Mouse (Mus musculus) cortical plate, adult 2 months (tissue): Measurements from ENCODE around the gene Nr5a1. TPM values are rescaled to one million over a fixed set of nuclear protein-coding genes. Genes with fewer than 3 reads are reported as not detected.

ENCODE experiments used
- H3K27ac ChIP-seq: fragments of 200-500 bp; 2 replicates; pipeline ENCODE4 v1.5.1; 2012; ENCODE audit warnings: low read length, control low read depth, inconsistent platforms; ENCODE audit not compliant: insufficient read depth
- H3K4me1 ChIP-seq: fragments of 200-500 bp; 2 replicates; pipeline ENCODE4 v1.6.1; 2011; ENCODE audit warnings: low read length; ENCODE audit not compliant: control insufficient read depth, insufficient read depth
- H3K4me3 ChIP-seq: fragments of 200-500 bp; 2 replicates; pipeline ENCODE4 v1.5.1; 2011; ENCODE audit warnings: mild to moderate bottlenecking, low read length, control low read depth; ENCODE audit not compliant: insufficient read depth
- CTCF ChIP-seq: fragments of 200-500 bp; IDR thresholded peaks from 2 replicates; pipeline ENCODE4 v1.5.1; 2011; ENCODE audit warnings: mild to moderate bottlenecking, control low read depth, low read length; ENCODE audit not compliant: insufficient read depth; ENCODE audit errors: extremely low read depth
- POLR2A ChIP-seq: fragments of 200-500 bp; IDR thresholded peaks from 2 replicates; pipeline ENCODE4 v1.6.1; 2011; ENCODE audit warnings: mild to moderate bottlenecking, low read length, control low read depth; ENCODE audit not compliant: insufficient read depth; ENCODE audit errors: extremely low read depth
- polyA plus RNA-seq: library from polyadenylated mRNA; depleted of rRNA; stranded (reverse); fragments of >200 nt; gene quantifications from 2 replicates; pipeline ENCODE4 v1.2.3, GENCODE M21; 2012

The Nr5a1 gene
- polyA plus RNA-seq, 1 experiment: 0.06 TPM

GRCm38 (mm10) chr2:38719354-38719753, 5.0 kb upstream of the Nr5a1 start:
- Histone ChIP-seq H3K4me1 (no peaks in the 10 kb centered on the region), H3K27ac (no peak overlapping the region), H3K4me3 (no peak overlapping the region)
- TF ChIP-seq POLR2A: no peak
- no peak for TF ChIP-seq CTCF

GRCm38 (mm10) chr2:38718676-38719075, 4.3 kb upstream of the Nr5a1 start:
- H3K4me3 ChIP-seq: no peak overlapping the region
- no peaks in the 10 kb centered on the region for H3K4me1 ChIP-seq
- no peak for TF ChIP-seq POLR2A
- TF ChIP-seq CTCF: no peak
- no peak overlapping the region for H3K27ac ChIP-seq

GRCm38 (mm10) chr2:38717436-38717835, 3.1 kb upstream of the Nr5a1 start:
- H3K27ac ChIP-seq: no peak overlapping the region
- no peak overlapping the region for H3K4me3 ChIP-seq
- TF ChIP-seq CTCF: no peak
- TF ChIP-seq POLR2A: no peak
- H3K4me1 ChIP-seq: no peaks in the 10 kb centered on the region

DNA sequence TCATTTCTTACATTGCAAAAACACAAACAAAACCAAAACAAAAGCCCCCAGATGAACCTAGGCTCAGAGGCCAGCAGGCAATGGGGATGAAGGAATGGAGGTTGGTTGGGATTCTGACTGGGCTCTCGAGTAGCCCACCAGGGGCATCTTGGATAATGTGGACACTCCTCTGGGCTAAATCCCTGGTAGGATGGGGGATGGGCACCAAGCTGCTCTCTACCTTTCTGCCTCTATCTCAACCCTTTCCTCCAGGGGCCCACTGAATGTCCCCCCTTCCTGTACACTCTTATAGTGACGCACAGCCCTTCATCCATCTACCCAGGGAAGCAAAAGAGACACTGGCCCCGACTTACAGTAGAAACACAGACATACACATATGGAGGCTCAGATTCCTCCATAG, 746 bp downstream of the Nr5a1 start:
- Histone ChIP-seq H3K27ac (no peak overlapping the region), H3K4me1 (no peaks in the 10 kb centered on the region), H3K4me3 (no peak overlapping the region)
- TF ChIP-seq POLR2A: no peak
- no peak for TF ChIP-seq CTCF

- TF ChIP-seq POLR2A: no peak
- TF ChIP-seq CTCF: no peak
- H3K27ac ChIP-seq: no peak overlapping the region
- H3K4me3 ChIP-seq: no peak overlapping the region
- no peaks in the 10 kb centered on the region for H3K4me1 ChIP-seq
Observed at GRCm38 (mm10) chr2:38712769-38713125, 1.6 kb downstream of the Nr5a1 start.

DNA sequence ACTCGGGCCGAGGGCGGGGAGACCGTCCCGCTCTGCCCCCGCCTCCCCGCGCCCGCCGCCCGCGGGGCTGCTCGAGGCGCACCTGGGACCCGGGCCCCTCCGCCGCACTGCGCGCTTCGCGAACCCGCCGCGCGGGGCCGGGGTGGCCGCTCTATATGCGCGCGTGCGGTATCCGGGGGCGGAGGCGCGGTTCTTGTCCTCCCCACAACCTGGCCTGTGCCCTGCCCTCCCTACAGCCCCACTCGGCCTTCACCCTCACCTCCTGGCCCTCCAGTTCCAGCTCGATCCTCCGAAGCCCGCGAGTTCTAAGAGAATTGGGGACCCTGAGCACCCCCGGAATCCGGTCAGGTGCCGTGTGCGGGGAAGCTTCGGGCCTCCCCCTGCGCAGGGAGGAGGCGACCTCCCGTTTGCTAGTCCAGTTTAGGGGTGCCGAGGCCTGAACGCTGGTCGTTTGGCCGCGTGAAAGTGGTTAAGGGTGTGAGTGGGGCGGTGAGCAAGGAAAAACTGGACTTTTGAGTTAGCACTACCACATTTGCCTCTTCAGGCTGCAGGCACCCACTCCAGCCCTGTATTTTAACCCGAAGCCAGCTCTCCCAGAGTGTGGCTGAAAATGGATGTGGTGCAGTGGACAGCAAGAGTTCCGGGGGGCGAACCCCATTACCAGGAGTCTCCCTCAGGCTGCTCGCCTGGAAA, 2.1 kb downstream of the Nr5a1 start:
- Histone ChIP-seq H3K27ac (no peak overlapping the region), H3K4me3 (no peak overlapping the region), H3K4me1 (no peaks in the 10 kb centered on the region)
- no peak for TF ChIP-seq POLR2A
- no peak for TF ChIP-seq CTCF

DNA sequence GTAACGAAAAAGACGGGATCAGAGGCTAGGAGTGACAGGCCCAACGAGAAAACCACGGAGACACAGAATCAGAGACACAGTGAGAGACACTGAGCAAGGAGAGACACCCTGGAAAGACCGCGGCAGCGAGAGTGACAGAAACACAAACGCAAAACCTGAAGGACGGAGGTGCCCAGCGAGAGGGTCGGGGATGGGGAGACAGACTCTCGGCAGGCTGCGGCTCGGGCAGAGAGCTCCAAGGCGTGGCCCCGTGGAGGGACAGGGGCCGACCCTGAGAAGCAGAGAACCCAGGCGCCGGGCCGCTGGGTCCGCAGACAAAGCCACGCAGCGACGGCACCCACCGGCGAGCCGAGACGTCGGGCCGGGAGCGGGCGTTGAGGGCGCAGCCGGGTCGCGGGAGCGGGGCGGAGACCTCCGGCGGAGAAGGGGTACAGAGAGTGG, 2.9 kb downstream of the Nr5a1 start:
- no peaks in the 10 kb centered on the region for H3K4me1 ChIP-seq
- TF ChIP-seq CTCF (no peak), POLR2A (no peak)
- H3K4me3 ChIP-seq: no peak overlapping the region
- no peak overlapping the region for H3K27ac ChIP-seq

DNA sequence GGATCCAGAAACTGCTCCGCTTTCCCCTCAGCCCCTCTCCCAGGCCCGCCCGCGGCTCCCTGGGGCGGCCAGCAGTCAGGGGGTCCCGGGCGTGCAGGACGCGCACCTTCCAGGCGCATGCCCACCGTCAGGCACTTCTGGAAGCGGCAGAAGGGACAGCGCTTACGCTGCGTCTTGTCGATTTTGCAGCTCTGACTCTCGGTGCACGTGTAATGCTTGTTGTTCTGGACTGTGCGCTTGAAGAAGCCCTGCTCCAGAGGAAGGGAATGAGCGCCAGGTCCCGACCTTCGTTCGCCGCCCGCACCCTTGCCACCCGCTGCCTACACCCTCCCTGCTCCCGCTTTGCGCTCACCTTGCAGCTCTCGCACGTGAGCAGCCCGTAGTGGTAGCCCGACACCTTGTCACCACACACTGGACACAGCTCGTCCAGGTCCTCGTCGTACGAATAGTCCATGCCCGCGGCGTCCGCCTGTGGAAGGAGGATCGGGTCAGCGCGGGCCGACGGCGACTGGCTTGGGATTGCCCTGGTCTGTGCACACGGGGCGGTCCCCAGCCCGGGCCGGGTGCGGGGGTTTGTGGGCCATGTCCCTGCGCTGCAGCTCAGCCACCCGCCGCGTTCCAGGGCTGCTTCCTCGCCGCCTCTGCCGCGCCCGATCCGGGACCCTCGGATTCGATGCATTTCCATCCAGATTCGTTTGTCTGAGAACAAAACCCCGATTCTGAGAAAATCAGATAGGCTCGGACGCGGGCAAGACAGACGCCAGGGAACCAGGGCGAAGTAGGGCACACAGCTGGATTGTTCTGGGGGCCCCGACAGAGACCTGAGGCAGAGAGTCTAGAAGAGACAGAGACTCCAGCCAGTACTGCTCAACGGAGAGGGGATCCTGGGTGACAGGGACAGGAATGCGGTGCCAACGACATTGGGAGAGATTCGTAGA, 3.8 kb downstream of the Nr5a1 start:
- Histone ChIP-seq H3K4me3 (no peak overlapping the region), H3K4me1 (no peaks in the 10 kb centered on the region), H3K27ac (no peak overlapping the region)
- TF ChIP-seq POLR2A (no peak), CTCF (no peak)

DNA sequence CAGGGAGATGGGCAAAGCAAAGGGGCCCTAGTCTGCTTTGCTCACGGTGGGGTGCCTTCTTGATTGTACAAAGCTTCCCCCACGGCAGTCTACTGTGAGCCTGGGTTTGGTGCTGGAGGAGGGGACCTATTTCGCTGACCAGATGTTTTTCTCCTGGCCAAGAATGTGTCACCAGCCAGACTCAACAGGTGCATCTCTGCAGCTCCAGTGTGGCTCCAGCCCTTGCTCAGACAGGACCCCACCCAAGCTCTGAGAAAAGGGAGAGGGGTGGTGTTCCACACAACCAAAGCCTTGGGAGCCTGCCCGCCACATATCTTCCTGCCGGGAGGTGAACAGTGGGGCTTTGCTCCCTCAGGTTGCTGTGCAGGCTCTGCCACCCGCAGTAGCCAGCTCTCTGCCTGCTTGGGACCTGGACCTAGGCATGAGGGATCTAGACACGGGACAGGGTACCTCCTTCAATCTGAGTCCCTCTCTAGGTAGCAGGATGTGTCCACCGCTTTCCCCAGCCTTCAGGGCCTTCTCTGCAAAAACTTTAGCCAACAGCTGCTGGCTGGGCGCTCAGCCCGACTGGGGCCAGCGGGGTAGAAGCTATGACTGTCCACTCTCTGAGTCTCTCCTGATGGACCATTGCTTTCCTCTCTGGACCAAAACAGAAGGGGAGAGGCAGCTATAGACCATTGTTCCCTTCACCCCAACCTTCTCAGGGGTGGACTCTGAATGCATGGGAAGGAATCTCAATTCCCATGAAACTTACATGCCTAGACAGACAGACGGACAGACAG, 5.2 kb downstream of the Nr5a1 start:
- Histone ChIP-seq H3K27ac (no peak overlapping the region), H3K4me1 (no peaks in the 10 kb centered on the region), H3K4me3 (no peak overlapping the region)
- no peak for TF ChIP-seq CTCF
- TF ChIP-seq POLR2A: no peak

DNA sequence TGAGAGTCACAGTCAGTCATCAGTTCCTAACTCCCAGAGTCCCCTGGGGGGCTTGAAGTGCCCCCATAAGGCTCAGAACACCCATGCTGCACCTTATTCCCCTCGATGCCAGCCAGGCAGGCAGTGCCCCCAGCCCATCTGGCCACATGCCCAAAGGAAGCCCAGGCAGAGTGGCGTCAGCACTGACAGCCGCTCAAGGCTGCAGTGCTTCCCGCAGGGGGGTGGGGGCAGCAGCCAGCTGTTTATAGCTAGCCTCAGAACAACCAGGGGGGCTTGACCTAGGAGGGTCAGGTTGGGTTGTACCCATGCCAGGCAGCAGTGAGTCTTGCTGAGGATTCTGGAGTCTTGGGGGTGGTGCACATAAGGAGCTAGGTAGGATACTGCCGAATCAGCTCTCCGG, 7.7 kb downstream of the Nr5a1 start:
- Histone ChIP-seq H3K4me3 (no peak overlapping the region), H3K27ac (no peak overlapping the region), H3K4me1 (no peaks in the 10 kb centered on the region)
- TF ChIP-seq CTCF (no peak), POLR2A (no peak)

- no peaks in the 10 kb centered on the region for H3K4me1 ChIP-seq
- no peak overlapping the region for H3K4me3 ChIP-seq
- no peak overlapping the region for H3K27ac ChIP-seq
- TF ChIP-seq CTCF (no peak), POLR2A (no peak)
Observed at GRCm38 (mm10) chr2:38705036-38705435, 9.3 kb downstream of the Nr5a1 start.
